Mouse (Mus musculus) liver, adult 2 months (tissue): Measurements from ENCODE around the gene Kcnq5.

Experiments used
- CTCF ChIP-seq: fragments of 200-500 bp; IDR thresholded peaks from 2 replicates; pipeline ENCODE4 v1.5.1; 2011; ENCODE audit warnings: low read depth, low read length, control low read depth
- POLR2A ChIP-seq: fragments of 200-500 bp; IDR thresholded peaks from 2 replicates; pipeline ENCODE4 v1.6.1; 2011; ENCODE audit warnings: low read length, control low read depth; ENCODE audit not compliant: insufficient read depth; ENCODE audit errors: extremely low read depth

DNA sequence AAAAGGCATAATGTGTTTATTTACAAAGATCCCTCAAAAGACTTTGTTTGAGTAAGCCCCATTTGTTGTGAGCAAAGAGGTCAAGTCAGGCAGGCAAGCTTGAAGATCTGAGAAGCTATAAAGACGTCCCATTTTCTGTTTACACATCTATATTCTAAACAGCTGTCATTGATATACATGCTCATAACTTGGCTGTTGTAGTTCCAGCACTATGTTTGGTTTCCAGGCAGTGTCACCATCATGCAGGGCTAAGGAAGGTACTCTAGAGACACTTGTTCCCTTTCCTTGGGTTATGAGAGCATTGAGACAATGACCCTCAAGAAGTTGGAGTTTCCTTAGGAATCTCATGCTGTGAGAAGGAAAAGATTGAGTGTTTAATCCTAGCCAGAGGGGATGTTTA lies 17.6 kb upstream of the Kcnq5 start:
- TF ChIP-seq POLR2A (no peak), CTCF (no peak)
